Mouse (Mus musculus) CH12.LX (cell line): ENCODE measurements around the gene Scfd2.

Experiments used
- CHD1 ChIP-seq: IDR thresholded peaks from 2 replicates; pipeline ENCODE4 v1.6.1; 2012; ENCODE audit warnings: low read depth, low read length, improper control_type of control experiment, inconsistent platforms
- CTCF ChIP-seq, 2 experiments: IDR thresholded peaks in 1 of 2; conservative IDR thresholded peaks in 1 of 2; 2 replicates each; pipeline ENCODE4 v1.5.1; 2011 to 2012; ENCODE audit warnings: low read depth in 2 of 2, low read length in 2 of 2, improper control_type of control experiment in 1 of 2, inconsistent platforms in 1 of 2, mild to moderate bottlenecking in 1 of 2, moderate library complexity in 1 of 2
- EP300 ChIP-seq: IDR thresholded peaks from 2 replicates; pipeline ENCODE4 v1.6.1; 2011; ENCODE audit warnings: low read length, improper control_type of control experiment
- MYC ChIP-seq: IDR thresholded peaks from 2 replicates; pipeline ENCODE4 v1.6.1; 2011; ENCODE audit warnings: low read depth, mild to moderate bottlenecking, improper control_type of control experiment, low read length
- POLR2A ChIP-seq: IDR thresholded peaks from 2 replicates; pipeline ENCODE4 v1.6.1; 2011; ENCODE audit warnings: low read depth, mild to moderate bottlenecking, improper control_type of control experiment, low read length
- RAD21 ChIP-seq: IDR thresholded peaks from 2 replicates; pipeline ENCODE4 v1.6.1; 2011; ENCODE audit warnings: low read depth, mild to moderate bottlenecking, low read length, improper control_type of control experiment, moderate library complexity
- USF2 ChIP-seq: conservative IDR thresholded peaks from 2 replicates; pipeline ENCODE4 v1.6.1; 2011; ENCODE audit warnings: low read depth, low read length, improper control_type of control experiment
- ZKSCAN1 ChIP-seq: IDR thresholded peaks from 2 replicates; pipeline ENCODE4 v1.6.1; 2012; ENCODE audit warnings: low read depth, inconsistent platforms, low read length, improper control_type of control experiment, borderline replicate concordance

DNA sequence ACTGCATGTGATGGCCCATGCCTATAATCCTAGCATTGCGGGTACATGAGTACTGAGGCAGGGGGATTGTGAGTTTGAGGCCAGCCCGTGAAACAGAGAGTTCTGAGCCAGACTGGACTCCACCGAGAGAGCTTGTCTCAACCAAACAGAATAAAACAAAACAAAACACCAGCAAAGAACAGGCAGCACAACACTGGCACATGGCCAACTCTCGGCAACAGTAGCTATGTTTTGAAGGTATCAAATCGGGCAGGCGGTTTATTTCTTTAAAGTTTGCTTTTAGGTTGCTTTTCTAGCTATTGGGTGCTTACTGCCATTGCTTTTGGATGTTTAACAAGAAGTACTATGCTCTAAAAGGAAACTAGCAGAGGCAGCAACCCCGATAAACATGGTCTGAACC lies 251.9 kb downstream of the Scfd2 start:
- TF ChIP-seq EP300 = no peak
- TF ChIP-seq CTCF (conservative IDR thresholded peaks at IDR 0.05 in 1 of 2, IDR thresholded peaks at IDR 0.05 in 1 of 2; ENCODE audit: low read depth in 2 of 2, low read length in 2 of 2) = no peak
- TF ChIP-seq POLR2A = no peak
- no peak for TF ChIP-seq USF2
- TF ChIP-seq RAD21 = no peak
- TF ChIP-seq ZKSCAN1 = no peak
- TF ChIP-seq MYC = no peak
- TF ChIP-seq CHD1 = no peak
